Mouse (Mus musculus) spleen, adult 2 months (tissue): ENCODE measurements around the gene Adcyap1r1.

Source experiments
- CTCF ChIP-seq: fragments of 200-500 bp; IDR thresholded peaks from 2 replicates; pipeline ENCODE4 v1.5.1; 2011; ENCODE audit warnings: mild to moderate bottlenecking, inconsistent platforms; ENCODE audit not compliant: insufficient read depth, insufficient read length, insufficient replicate concordance; ENCODE audit errors: extremely low read depth
- POLR2A ChIP-seq: fragments of 200-500 bp; IDR thresholded peaks from 2 replicates; pipeline ENCODE4 v1.6.1; 2011; ENCODE audit warnings: low read depth, low read length, inconsistent platforms

DNA sequence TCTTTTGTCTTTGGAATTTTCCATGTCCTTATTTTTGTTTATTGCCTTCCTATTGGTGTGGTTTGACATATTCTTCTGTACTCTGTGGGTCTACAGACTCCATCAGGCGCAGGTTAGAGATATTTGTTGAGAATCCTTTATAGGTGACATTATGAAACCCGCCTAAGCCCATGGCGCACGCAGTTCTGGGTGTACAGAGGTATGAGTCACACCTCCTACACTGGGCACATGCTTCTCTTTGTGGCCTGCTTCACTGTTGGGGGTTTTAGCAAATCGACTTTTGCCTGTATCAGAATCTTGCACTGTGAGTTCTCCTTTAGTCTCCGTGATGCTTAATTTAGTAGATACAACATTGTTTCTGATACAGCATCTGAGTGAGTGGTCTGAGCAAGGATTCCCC, 97.4 kb downstream of the Adcyap1r1 start:
- TF ChIP-seq POLR2A (no peak), CTCF (no peak)
